Mouse (Mus musculus) spleen, postnatal 14 days (tissue): ENCODE results near the gene Foxk1.

ENCODE experiments used
- DNase-seq, 2 experiments: peaks; one replicate each; pipeline ENCODE4 v3.0.0; 2021 to 2022; ENCODE audit warnings: low spot score in 2 of 2

The Foxk1 gene

GRCm38 (mm10) chr5:142420317-142420716, 19.0 kb downstream of the Foxk1 start:
- no peak for DNase-seq

DNA sequence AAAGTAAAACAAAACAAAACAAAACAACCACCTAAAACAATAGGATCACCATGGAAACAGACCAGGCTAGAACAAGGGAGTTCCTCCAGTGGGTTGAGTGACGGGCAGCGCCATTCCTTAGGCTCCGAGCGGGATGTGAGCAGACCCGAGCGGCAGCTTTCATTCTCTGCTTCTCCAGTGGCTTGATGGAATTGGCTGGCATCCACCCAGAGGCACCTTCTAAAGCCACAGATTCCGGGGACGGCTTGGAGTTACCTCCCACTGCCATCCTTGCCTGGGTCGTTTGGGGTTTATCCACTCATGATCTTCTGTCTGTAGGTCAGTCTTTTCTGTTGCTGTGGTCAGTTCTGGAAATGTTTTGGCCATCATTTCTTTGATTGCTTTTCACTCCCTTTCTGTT, 19.6 kb downstream of the Foxk1 start:
- DNase-seq, result no peak

GRCm38 (mm10) chr5:142421886-142422285, 20.6 kb downstream of the Foxk1 start:
- DNase-seq, result no peak

DNA sequence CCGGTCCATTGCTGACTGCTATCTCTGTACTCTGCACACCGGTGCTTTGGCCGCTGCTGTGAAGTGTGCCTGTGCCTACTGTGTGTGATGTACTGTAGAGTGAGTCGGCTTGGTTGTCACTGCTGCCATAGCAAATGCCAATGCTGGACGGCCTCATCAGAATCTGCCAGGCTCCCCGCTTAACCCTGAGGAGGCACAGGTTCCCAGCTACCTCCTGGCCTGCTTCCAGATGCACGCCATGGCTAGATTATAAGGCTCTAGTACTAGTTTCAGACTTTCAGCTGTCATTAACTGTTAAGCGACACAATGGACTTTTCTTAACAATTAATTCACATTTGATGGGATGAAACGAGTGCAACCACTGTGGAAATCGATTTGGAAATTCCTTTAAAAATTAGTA, 21.8 kb downstream of the Foxk1 start:
- no peak for DNase-seq

GRCm38 (mm10) chr5:142423701-142424100, 22.4 kb downstream of the Foxk1 start:
- DNase-seq, result no peak

GRCm38 (mm10) chr5:142424627-142425349, 23.5 kb downstream of the Foxk1 start:
- no peak for DNase-seq

- DNase-seq, result no peak
Observed at GRCm38 (mm10) chr5:142426476-142426875, 25.2 kb downstream of the Foxk1 start.

GRCm38 (mm10) chr5:142427876-142428275, 26.6 kb downstream of the Foxk1 start:
- no peak for DNase-seq

DNA sequence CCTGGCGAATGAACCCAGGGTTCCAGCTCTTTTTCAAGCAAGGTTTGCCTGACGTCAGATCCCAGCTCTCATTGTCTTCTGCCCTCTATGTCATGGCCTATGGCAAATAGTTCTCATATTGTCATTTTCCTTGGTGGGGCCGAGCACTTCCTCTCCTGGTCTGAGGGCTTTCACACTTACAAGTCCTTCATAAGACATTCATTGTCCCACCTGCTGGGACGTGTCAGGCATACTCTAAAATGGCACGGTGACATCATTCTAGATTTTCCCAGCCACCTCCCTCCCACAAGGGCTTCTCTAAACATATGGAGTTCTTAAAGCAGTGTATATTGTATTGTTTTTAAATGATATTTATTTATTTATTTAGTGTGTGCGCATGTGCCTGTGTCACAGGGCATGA, 27.4 kb downstream of the Foxk1 start:
- DNase-seq, result no peak

DNA sequence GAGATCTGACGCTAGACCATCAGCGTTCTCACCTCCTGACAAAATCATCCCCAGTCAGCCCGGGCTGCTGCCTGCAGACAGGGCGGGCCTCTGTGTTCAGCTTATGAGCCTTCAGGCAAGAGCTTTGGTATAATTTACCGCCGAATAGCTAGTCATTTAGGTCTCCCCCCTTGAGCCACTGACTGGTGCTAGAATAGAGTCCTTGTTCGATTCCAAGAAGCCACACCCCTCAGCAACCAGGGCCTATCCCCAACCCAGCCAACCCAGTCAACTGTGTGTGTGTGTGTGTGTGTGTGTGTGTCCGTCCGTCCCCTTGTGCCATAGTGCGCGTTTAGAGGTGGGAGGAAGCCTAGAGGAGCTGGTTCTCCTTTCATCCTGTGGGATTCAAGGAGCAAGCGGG, 29.7 kb downstream of the Foxk1 start:
- DNase-seq, result no peak

DNA sequence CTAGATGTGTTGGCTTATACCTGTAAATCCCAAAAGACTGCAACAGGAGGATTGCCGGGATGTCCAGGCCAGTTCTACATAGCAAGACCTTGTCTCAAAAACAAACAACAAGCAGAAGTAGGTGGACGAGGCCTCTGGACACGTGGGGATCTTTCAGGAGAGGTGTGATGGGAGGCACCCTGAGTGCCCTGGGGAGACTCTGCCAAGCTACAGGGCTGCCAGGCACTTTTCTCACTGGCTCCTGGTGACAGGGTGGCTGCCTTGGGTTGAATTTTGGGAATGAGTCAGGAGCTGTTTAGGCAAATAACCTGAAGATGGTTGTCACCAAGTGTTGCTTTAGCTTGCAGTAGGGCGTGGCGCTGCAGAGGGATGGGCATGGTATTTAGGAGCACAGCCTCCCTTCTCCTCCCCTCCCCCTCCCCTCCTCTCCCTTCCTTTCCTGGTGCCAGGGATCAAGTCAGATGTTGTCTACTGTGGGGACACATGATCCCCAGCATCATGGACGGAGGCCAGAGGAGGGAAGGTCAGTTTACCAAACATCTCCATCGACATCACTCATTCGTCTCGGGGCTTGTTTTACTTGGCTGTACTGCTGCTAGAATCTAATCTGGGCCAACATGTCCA, 30.6 kb downstream of the Foxk1 start:
- DNase-seq, result no peak

- no peak for DNase-seq
Observed at GRCm38 (mm10) chr5:142432695-142433094, 31.4 kb downstream of the Foxk1 start.

- DNase-seq, result no peak
Observed at GRCm38 (mm10) chr5:142434052-142434451, 32.8 kb downstream of the Foxk1 start.

DNA sequence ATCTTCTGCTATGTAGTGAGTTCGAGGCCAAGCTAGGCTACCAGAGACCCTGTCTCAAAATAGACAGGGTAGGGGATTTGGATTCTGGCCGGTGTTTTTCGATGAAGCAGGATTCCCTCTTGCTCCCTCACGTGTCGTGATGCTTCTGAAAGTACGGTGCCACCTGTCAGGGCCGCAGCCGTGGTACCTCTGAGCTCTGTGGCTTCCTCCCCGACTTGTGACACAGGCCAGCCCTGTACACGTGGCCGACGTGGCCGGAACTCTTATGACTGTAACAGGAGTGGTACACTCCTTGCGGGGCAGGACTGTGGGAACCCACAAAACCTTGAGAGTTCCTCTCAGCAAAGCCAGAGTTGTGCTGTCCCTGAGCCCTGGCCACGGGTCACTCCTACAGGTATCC, 34.4 kb downstream of the Foxk1 start:
- DNase-seq, result no peak

GRCm38 (mm10) chr5:142438380-142438938, 37.2 kb downstream of the Foxk1 start:
- DNase-seq, result no peak

- DNase-seq, result no peak
Observed at GRCm38 (mm10) chr5:142439911-142440432, 38.7 kb downstream of the Foxk1 start.

GRCm38 (mm10) chr5:142440451-142441147, 39.3 kb downstream of the Foxk1 start:
- DNase-seq, result peak; percentile 76 to 81

DNA sequence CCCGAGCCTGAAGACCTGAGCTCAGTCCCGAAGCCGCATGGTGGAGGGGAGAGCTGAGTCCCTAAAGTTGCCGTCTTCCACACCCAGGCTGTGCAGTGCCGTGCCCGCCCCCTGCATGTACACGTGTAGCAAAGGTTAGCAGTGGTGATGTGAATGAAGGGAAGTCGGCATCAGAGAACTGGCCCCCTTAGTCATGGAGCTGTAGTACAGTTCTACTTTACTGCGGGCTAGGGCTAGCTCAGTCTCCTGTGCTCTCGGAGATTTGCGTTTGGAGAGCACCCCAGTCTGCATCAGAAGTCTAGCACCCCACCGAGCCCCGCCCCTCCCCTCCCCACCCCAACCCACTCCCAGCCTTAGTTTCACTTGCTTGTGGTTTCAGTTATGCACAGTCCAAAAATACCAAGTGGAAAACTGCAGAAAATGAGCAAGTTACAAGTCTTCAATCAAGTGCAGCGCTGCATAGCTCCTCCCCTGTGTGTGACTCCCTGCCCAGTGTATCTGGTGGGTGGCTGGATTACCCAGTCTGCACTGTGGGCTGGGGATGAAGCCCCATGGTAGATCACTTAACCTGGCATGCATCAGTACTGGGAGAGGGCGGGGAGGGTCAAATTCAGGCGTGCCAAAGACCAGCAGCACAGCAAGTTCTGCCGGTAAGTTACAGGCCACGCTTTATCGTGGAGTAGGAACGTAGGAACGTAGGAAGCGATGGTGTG, 40.2 kb downstream of the Foxk1 start:
- DNase-seq, result no peak

DNA sequence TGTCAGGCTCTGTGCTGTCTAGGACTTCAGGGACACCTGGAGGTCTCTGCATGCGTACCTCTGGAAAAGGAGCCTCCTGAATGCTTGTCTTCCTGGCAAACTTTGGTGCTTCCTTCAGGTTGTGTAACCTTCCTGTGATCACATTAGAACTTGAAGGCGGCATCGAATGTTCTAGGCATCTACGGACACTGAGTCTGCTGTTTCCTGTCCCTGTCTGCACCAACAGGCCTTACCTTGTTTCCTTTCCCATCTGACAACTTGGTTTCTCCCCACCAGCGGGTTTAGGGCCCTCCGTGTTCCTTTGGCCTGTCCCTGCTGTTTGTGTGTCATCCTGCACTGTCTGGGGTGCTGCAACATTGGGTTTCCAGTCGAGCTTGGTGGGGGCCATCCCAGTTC, 40.7 kb downstream of the Foxk1 start:
- DNase-seq, result no peak

- no peak for DNase-seq
Observed at GRCm38 (mm10) chr5:142443514-142443913, 42.2 kb downstream of the Foxk1 start.

DNA sequence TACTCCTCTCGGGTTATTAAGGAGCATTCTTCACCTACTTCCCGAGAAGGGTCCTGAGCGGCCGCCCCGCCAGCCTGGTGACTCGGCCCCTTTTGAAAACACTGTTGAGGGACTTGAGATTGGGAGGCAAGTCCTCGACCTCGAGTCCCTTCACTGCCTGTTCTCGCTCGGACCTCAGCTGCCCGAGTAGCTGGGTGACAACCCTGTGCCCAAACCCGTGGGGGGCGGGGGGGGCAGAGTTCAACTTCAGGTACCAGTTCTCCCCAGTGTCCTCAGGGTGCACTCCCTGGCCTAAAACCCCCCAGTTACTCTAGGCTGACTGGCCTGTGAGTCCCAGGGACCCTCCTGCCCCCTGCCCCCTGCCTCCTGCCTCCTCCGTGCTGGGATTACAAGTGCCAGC, 42.7 kb downstream of the Foxk1 start:
- DNase-seq, result no peak
